Mouse (Mus musculus) G1E (cell line): ENCODE measurements around the gene Lat2.

Source experiments
- CTCF ChIP-seq: IDR thresholded peaks from 2 replicates; pipeline ENCODE4 v1.5.1; 2012; ENCODE audit warnings: low read depth, low read length, inconsistent platforms, mixed read lengths
- GATA1 ChIP-seq: IDR thresholded peaks from 2 replicates; pipeline ENCODE4 v1.6.1; 2012; ENCODE audit warnings: borderline replicate concordance, low read length, inconsistent platforms, mixed read lengths
- TAL1 ChIP-seq: conservative IDR thresholded peaks from 2 replicates; pipeline ENCODE4 v1.6.1; 2012; ENCODE audit warnings: low read depth, low read length, inconsistent platforms, mixed read lengths

- no peak for TF ChIP-seq CTCF
- TF ChIP-seq TAL1: no peak
- no peak for TF ChIP-seq GATA1
Measured at GRCm38 (mm10) chr5:134629508-134629907, 14.7 kb upstream of the Lat2 start.
